Mouse (Mus musculus) kidney, adult 8-10 months (tissue): ENCODE data around the gene Schip1.
"Not testable (repeated sequence)": the region's sequence is repeated elsewhere in the genome, so short reads cannot be mapped to it uniquely, and the experiment has no call there.

Experiments used
- DNase-seq, 2 experiments: peaks; one replicate each; pipeline ENCODE4 v3.0.0; 2022

Gene Schip1

GRCm38 (mm10) chr3:68064731-68065130 lies at the start of gene Schip1:
Gene Schip1, plus strand, starts transcription at chr3:68064802.
- peak; percentile 26 to 53 for DNase-seq

GRCm38 (mm10) chr3:68015786-68016185 lies 48.8 kb upstream of the Schip1 start:
- DNase-seq, result no peak

GRCm38 (mm10) chr3:68019401-68019800 lies 45.2 kb upstream of the Schip1 start:
- DNase-seq, result no peak

GRCm38 (mm10) chr3:68036097-68036496 lies 28.5 kb upstream of the Schip1 start:
- no peak for DNase-seq

GRCm38 (mm10) chr3:68042951-68043350 lies 21.7 kb upstream of the Schip1 start:
- no peak for DNase-seq

- peak; percentile 13 to 35 for DNase-seq
Observed at GRCm38 (mm10) chr3:68045475-68046416, 18.9 kb upstream of the Schip1 start.

GRCm38 (mm10) chr3:68053538-68053937 lies 11.1 kb upstream of the Schip1 start:
- no peak for DNase-seq

GRCm38 (mm10) chr3:68055071-68055470 lies 9.5 kb upstream of the Schip1 start:
- DNase-seq, result no peak

- peak; percentile 63 to 88 for DNase-seq
Observed at GRCm38 (mm10) chr3:68056373-68057275, 8.0 kb upstream of the Schip1 start.

GRCm38 (mm10) chr3:68059162-68059800 lies 5.3 kb upstream of the Schip1 start:
- DNase-seq, result peak; percentile 20 to 38

GRCm38 (mm10) chr3:68071395-68072386 lies 7.1 kb downstream of the Schip1 start:
- no peak for DNase-seq

- no peak for DNase-seq
Observed at GRCm38 (mm10) chr3:68077406-68077805, 12.8 kb downstream of the Schip1 start.

GRCm38 (mm10) chr3:68085024-68085423 lies 20.4 kb downstream of the Schip1 start:
- no peak for DNase-seq

GRCm38 (mm10) chr3:68092108-68092507 lies 27.5 kb downstream of the Schip1 start:
- DNase-seq, result no peak

GRCm38 (mm10) chr3:68096724-68097431 lies 32.3 kb downstream of the Schip1 start:
- no peak for DNase-seq

GRCm38 (mm10) chr3:68099561-68099960 lies 35.0 kb downstream of the Schip1 start:
- DNase-seq, result not testable (repeated sequence)

- no peak for DNase-seq
Observed at GRCm38 (mm10) chr3:68101343-68101742, 36.7 kb downstream of the Schip1 start.

GRCm38 (mm10) chr3:68105081-68105685 lies 40.6 kb downstream of the Schip1 start:
- DNase-seq, result no peak

GRCm38 (mm10) chr3:68121338-68121737 lies 56.7 kb downstream of the Schip1 start:
- DNase-seq, result no peak

GRCm38 (mm10) chr3:68126284-68126856 lies 61.8 kb downstream of the Schip1 start:
- DNase-seq, result no peak
